Mouse (Mus musculus): ENCODE data around the gene Map3k13.
"Not testable (repeated sequence)": the region's sequence is repeated elsewhere in the genome, so short reads cannot be mapped to it uniquely, and the experiment has no call there.

Gene Map3k13

GRCm38 (mm10) chr16:21793875-21794696 is at the start of gene Map3k13:
TSS of gene Map3k13 (plus strand) at chr16:21794346.
- peak; percentile 78 to 93 for DNase-seq (ENCODE audit: low spot score in 2 of 2)

- no peak for DNase-seq (ENCODE audit: low spot score in 2 of 2)
These were observed 35.7 kb upstream of the Map3k13 start for GRCm38 (mm10) chr16:21758447-21758846.

GRCm38 (mm10) chr16:21768255-21768654 is 25.9 kb upstream of the Map3k13 start:
- DNase-seq (ENCODE audit: low spot score in 2 of 2) = no peak

- DNase-seq (ENCODE audit: low spot score in 2 of 2) = no peak
These were observed 24.5 kb upstream of the Map3k13 start for GRCm38 (mm10) chr16:21769667-21770066.

GRCm38 (mm10) chr16:21774725-21775124 is 19.4 kb upstream of the Map3k13 start:
- DNase-seq (ENCODE audit: low spot score in 2 of 2) = no peak

- no peak for DNase-seq (ENCODE audit: low spot score in 2 of 2)
These were observed 15.8 kb upstream of the Map3k13 start for GRCm38 (mm10) chr16:21778293-21778866.

GRCm38 (mm10) chr16:21779149-21779548 is 15.0 kb upstream of the Map3k13 start:
- no peak for DNase-seq (ENCODE audit: low spot score in 2 of 2)

- no peak for DNase-seq (ENCODE audit: low spot score in 2 of 2)
These were observed 12.9 kb upstream of the Map3k13 start for GRCm38 (mm10) chr16:21781277-21781676.

- DNase-seq (ENCODE audit: low spot score in 2 of 2) = no peak
These were observed 12.3 kb upstream of the Map3k13 start for GRCm38 (mm10) chr16:21781895-21782294.

- no peak for DNase-seq (ENCODE audit: low spot score in 2 of 2)
These were observed 11.3 kb upstream of the Map3k13 start for GRCm38 (mm10) chr16:21782807-21783206.

GRCm38 (mm10) chr16:21785000-21785399 is 9.1 kb upstream of the Map3k13 start:
- DNase-seq (ENCODE audit: low spot score in 2 of 2) = no peak

GRCm38 (mm10) chr16:21786317-21786716 is 7.8 kb upstream of the Map3k13 start:
- DNase-seq (ENCODE audit: low spot score in 2 of 2) = no peak

- DNase-seq (ENCODE audit: low spot score in 2 of 2) = peak in 1 of 2 experiments; percentile 37
These were observed 6.4 kb upstream of the Map3k13 start, which contains the start of gene Ehhadh for GRCm38 (mm10) chr16:21787516-21788353. TSS of gene Ehhadh (minus strand) at chr16:21787807.

GRCm38 (mm10) chr16:21788581-21788980 is 5.6 kb upstream of the Map3k13 start:
- no peak for DNase-seq (ENCODE audit: low spot score in 2 of 2)

- DNase-seq (ENCODE audit: low spot score in 2 of 2) = no peak
These were observed 5.0 kb upstream of the Map3k13 start for GRCm38 (mm10) chr16:21789180-21789579.

- no peak for DNase-seq (ENCODE audit: low spot score in 2 of 2)
These were observed 3.7 kb upstream of the Map3k13 start for GRCm38 (mm10) chr16:21790469-21790868.

- DNase-seq (ENCODE audit: low spot score in 2 of 2) = no peak
These were observed 2.4 kb upstream of the Map3k13 start for GRCm38 (mm10) chr16:21791779-21792178.

- DNase-seq (ENCODE audit: low spot score in 2 of 2) = not testable (repeated sequence)
These were observed 901 bp upstream of the Map3k13 start for GRCm38 (mm10) chr16:21793080-21793810.

- no peak for DNase-seq (ENCODE audit: low spot score in 2 of 2)
These were observed 525 bp downstream of the Map3k13 start for GRCm38 (mm10) chr16:21794697-21795045.

- no peak for DNase-seq (ENCODE audit: low spot score in 2 of 2)
These were observed 925 bp downstream of the Map3k13 start for GRCm38 (mm10) chr16:21795071-21795470.

GRCm38 (mm10) chr16:21804258-21804657 is 10.1 kb downstream of the Map3k13 start:
- DNase-seq (ENCODE audit: low spot score in 2 of 2) = peak in 1 of 2 experiments; percentile 20

- DNase-seq (ENCODE audit: low spot score in 2 of 2) = no peak
These were observed 12.7 kb downstream of the Map3k13 start for GRCm38 (mm10) chr16:21806892-21807291.

All from cerebellum, postnatal 4 days (tissue).